Mouse (Mus musculus) hindbrain, embryonic 14.5 days (tissue): Measurements from ENCODE around the gene 5730480H06Rik. TPM values are rescaled to one million over a fixed set of nuclear protein-coding genes. Genes with fewer than 3 reads are reported as not detected.

ENCODE experiments used
- ATAC-seq: fragments of 200-750 bp; cut with Nextera tagmentation; 2 replicates; pipeline ENCODE4 v1.8.0; 2017; ENCODE audit warnings: moderate number of reproducible peaks, mild to moderate bottlenecking, moderate TSS enrichment, moderate library complexity; ENCODE audit not compliant: low FRiP score
- DNase-seq: peaks from one replicate; pipeline ENCODE4 v3.0.0-alpha.2; 2015; ENCODE audit warnings: low spot score
- H3K27ac ChIP-seq: fragments of 300-500 bp; sonication (generic); 2 replicates; pipeline ENCODE4 v1.5.1; 2014; ENCODE audit warnings: mild to moderate bottlenecking, moderate library complexity
- H3K27me3 ChIP-seq: fragments of 300-500 bp; sonication (generic); 2 replicates; pipeline ENCODE4 v1.6.1; 2014; ENCODE audit warnings: mild to moderate bottlenecking, low read length, mixed read lengths; ENCODE audit not compliant: control insufficient read depth, insufficient read depth
- H3K36me3 ChIP-seq: fragments of 300-500 bp; sonication (generic); replicated peaks from 2 replicates; pipeline ENCODE4 v1.6.1; 2014; ENCODE audit not compliant: control insufficient read depth, insufficient read depth
- H3K4me1 ChIP-seq: fragments of 300-500 bp; sonication (generic); replicated peaks from 2 replicates; pipeline ENCODE4 v1.6.1; 2014; ENCODE audit warnings: antibody characterized with exemption, low read length, mixed read lengths; ENCODE audit not compliant: control insufficient read depth, insufficient read depth
- H3K4me2 ChIP-seq: fragments of 300-500 bp; sonication (generic); replicated peaks from 2 replicates; pipeline ENCODE4 v1.6.1; 2014; ENCODE audit warnings: mild to moderate bottlenecking, moderate library complexity
- H3K4me3 ChIP-seq: fragments of 300-500 bp; sonication (generic); replicated peaks from 2 replicates; pipeline ENCODE4 v1.5.1; 2014; ENCODE audit warnings: mild to moderate bottlenecking, low read length
- H3K9ac ChIP-seq: fragments of 300-500 bp; sonication (generic); 2 replicates; pipeline ENCODE4 v1.6.1; 2014
- H3K9me3 ChIP-seq: fragments of 300-500 bp; sonication (generic); 2 replicates; pipeline ENCODE4 v1.6.1; 2016; ENCODE audit warnings: low read length; ENCODE audit not compliant: control insufficient read depth
- WGBS: fragments of 180-500 bp; shearing (Covaris S2); extraction: QIAGEN DNeasy Blood & Tissue Kit; methylation state at CpG from one replicate; pipeline ENCODE4 v1.1.7; 2014; 5-methylcytosine and 5-hydroxymethylcytosine counted together
- polyA plus RNA-seq: library from polyadenylated mRNA; unstranded; fragments of >200 nt; fragmentation: Nextera tagmentation; extraction: Ambion mirVana; gene quantifications from 2 replicates; pipeline ENCODE4 v1.2.1, GENCODE M21; 2014

5730480H06Rik gene
- polyA plus RNA-seq = 17.1 and 17.4 TPM in 2 replicates

- Histone ChIP-seq H3K9ac (no peak within 1 kb of the TSS), H3K4me3 (no peak within 1 kb of the TSS), H3K9me3 (no peaks in the 10 kb centered on the region), H3K4me2 (no peak within 1 kb of the TSS), H3K4me1 (no peaks in the 10 kb centered on the region), H3K27me3 (no peaks in the 10 kb centered on the region), H3K36me3 (no peaks in the 10 kb centered on the region), H3K27ac (no peak within 1 kb of the TSS)
- no peak for DNase-seq
- 94% methylated on average over 8 of the region's 8 CpGs for whole genome bisulfite sequencing
- ATAC-seq = no peak
Observed at GRCm38 (mm10) chr5:48327652-48328051, at the start of gene 5730480H06Rik. Gene 5730480H06Rik, plus strand, starts transcription at chr5:48327952.

GRCm38 (mm10) chr5:48301186-48301585, 26.6 kb upstream of the 5730480H06Rik start:
- Histone ChIP-seq H3K36me3 (peaks cover 12% of the 10 kb centered on the region), H3K4me1 (no peaks in the 10 kb centered on the region), H3K27me3 (no peaks in the 10 kb centered on the region), H3K9me3 (no peaks in the 10 kb centered on the region), H3K4me3 (no peak overlapping the region), H3K9ac (no peak overlapping the region), H3K4me2 (no peak overlapping the region), H3K27ac (no peak overlapping the region)
- DNase-seq = no peak
- ATAC-seq = no peak
- WGBS = 90% methylated on average over 3 of the region's 3 CpGs

GRCm38 (mm10) chr5:48315057-48315602, 12.6 kb upstream of the 5730480H06Rik start:
- H3K4me3 ChIP-seq = no peak overlapping the region
- DNase-seq = no peak
- WGBS = 88% methylated on average over 6 of the region's 6 CpGs

GRCm38 (mm10) chr5:48320597-48320996, 7.2 kb upstream of the 5730480H06Rik start:
- ATAC-seq (no peak), DNase-seq (no peak)
- H3K27me3 ChIP-seq = no peaks in the 10 kb centered on the region
- no peak overlapping the region for H3K4me3 ChIP-seq
- no peaks in the 10 kb centered on the region for H3K4me1 ChIP-seq
- no peak overlapping the region for H3K9ac ChIP-seq
- no peak overlapping the region for H3K4me2 ChIP-seq
- H3K27ac ChIP-seq = no peak overlapping the region
- 59% methylated on average over 4 of the region's 4 CpGs for WGBS
- H3K9me3 ChIP-seq = no peaks in the 10 kb centered on the region
- H3K36me3 ChIP-seq = no peaks in the 10 kb centered on the region

More at GRCm38 (mm10) chr5:48315057-48315602, 12.6 kb upstream of the 5730480H06Rik start:
- Histone ChIP-seq H3K27me3 (no peaks in the 10 kb centered on the region), H3K4me2 (no peak overlapping the region), H3K27ac (no peak overlapping the region), H3K4me1 (no peaks in the 10 kb centered on the region), H3K9me3 (no peaks in the 10 kb centered on the region), H3K9ac (no peak overlapping the region), H3K36me3 (no peaks in the 10 kb centered on the region)
- ATAC-seq = no peak

GRCm38 (mm10) chr5:48326221-48326620, 1.5 kb upstream of the 5730480H06Rik start:
- H3K4me2 ChIP-seq = no peak overlapping the region
- H3K27ac ChIP-seq = no peak overlapping the region
- no peak overlapping the region for H3K4me3 ChIP-seq
- no peaks in the 10 kb centered on the region for H3K4me1 ChIP-seq
- H3K27me3 ChIP-seq = no peaks in the 10 kb centered on the region
- no peaks in the 10 kb centered on the region for H3K36me3 ChIP-seq
- no peaks in the 10 kb centered on the region for H3K9me3 ChIP-seq
- DNase-seq (no peak), ATAC-seq (no peak)
- no peak overlapping the region for H3K9ac ChIP-seq

- DNase-seq (no peak), ATAC-seq (no peak)
- Histone ChIP-seq H3K4me3 (no peak overlapping the region), H3K9me3 (no peaks in the 10 kb centered on the region), H3K4me2 (no peak overlapping the region), H3K4me1 (no peaks in the 10 kb centered on the region), H3K27me3 (no peaks in the 10 kb centered on the region), H3K27ac (no peak overlapping the region), H3K9ac (no peak overlapping the region), H3K36me3 (no peaks in the 10 kb centered on the region)
- WGBS = 97% methylated on average over 2 of the region's 2 CpGs
Observed at GRCm38 (mm10) chr5:48329751-48330150, 2.0 kb downstream of the 5730480H06Rik start.

GRCm38 (mm10) chr5:48330817-48331216, 3.1 kb downstream of the 5730480H06Rik start:
- no peak overlapping the region for H3K9ac ChIP-seq
- no peak overlapping the region for H3K4me3 ChIP-seq
- no peak overlapping the region for H3K27ac ChIP-seq
- H3K4me2 ChIP-seq = no peak overlapping the region
- ATAC-seq (no peak), DNase-seq (no peak)
- H3K9me3 ChIP-seq = no peaks in the 10 kb centered on the region
- no peaks in the 10 kb centered on the region for H3K27me3 ChIP-seq
- H3K36me3 ChIP-seq = no peaks in the 10 kb centered on the region
- 87% methylated on average over 2 of the region's 2 CpGs for WGBS
- no peaks in the 10 kb centered on the region for H3K4me1 ChIP-seq

GRCm38 (mm10) chr5:48331441-48331840, 3.7 kb downstream of the 5730480H06Rik start:
- no peak for ATAC-seq
- 68% methylated on average over 5 of the region's 5 CpGs for WGBS
- H3K27me3 ChIP-seq = no peaks in the 10 kb centered on the region

GRCm38 (mm10) chr5:48333407-48333806, 5.7 kb downstream of the 5730480H06Rik start:
- no peak overlapping the region for H3K27ac ChIP-seq
- H3K9ac ChIP-seq = no peak overlapping the region
- no peaks in the 10 kb centered on the region for H3K27me3 ChIP-seq
- H3K36me3 ChIP-seq = no peaks in the 10 kb centered on the region
- H3K9me3 ChIP-seq = no peaks in the 10 kb centered on the region
- DNase-seq = no peak
- H3K4me1 ChIP-seq = no peaks in the 10 kb centered on the region
- H3K4me3 ChIP-seq = no peak overlapping the region
- ATAC-seq = no peak
- WGBS = 90% methylated on average over 3 of the region's 3 CpGs
- H3K4me2 ChIP-seq = no peak overlapping the region

More at GRCm38 (mm10) chr5:48331441-48331840, 3.7 kb downstream of the 5730480H06Rik start:
- Histone ChIP-seq H3K4me2 (no peak overlapping the region), H3K4me3 (no peak overlapping the region), H3K36me3 (no peaks in the 10 kb centered on the region), H3K9ac (no peak overlapping the region), H3K27ac (no peak overlapping the region), H3K4me1 (no peaks in the 10 kb centered on the region), H3K9me3 (no peaks in the 10 kb centered on the region)
- DNase-seq = no peak
